Mouse (Mus musculus): ENCODE results near the gene Moxd1. TPM values are rescaled to one million over a fixed set of nuclear protein-coding genes. Genes with fewer than 3 reads are reported as not detected.

Moxd1 gene
- polyA plus RNA-seq, 1 experiment from 2014 or later = 17.2 TPM

Other genes starting within 250 kb of the Moxd1 start
- gene Taar6, start 237.9 kb upstream of the Moxd1 start, polyA plus RNA-seq (2014; fragmentation: Nextera tagmentation; extraction: Ambion mirVana) = not detected in 2 replicates
- gene Taar7a, start 230.0 kb upstream of the Moxd1 start, polyA plus RNA-seq (2014; fragmentation: Nextera tagmentation; extraction: Ambion mirVana) = not detected in 2 replicates
- not detected in 2 replicates for gene Taar7b, start 223.6 kb upstream of the Moxd1 start, polyA plus RNA-seq (2014; fragmentation: Nextera tagmentation; extraction: Ambion mirVana)
- 0.20 TPM in 1 of 2 replicates, not detected in the other for gene Taar7d, start 196.3 kb upstream of the Moxd1 start, polyA plus RNA-seq (2014; fragmentation: Nextera tagmentation; extraction: Ambion mirVana)
- not detected in 2 replicates for gene Taar7e, start 185.9 kb upstream of the Moxd1 start, polyA plus RNA-seq (2014; fragmentation: Nextera tagmentation; extraction: Ambion mirVana)
- not detected in 2 replicates for gene Taar7f, start 174.0 kb upstream of the Moxd1 start, polyA plus RNA-seq (2014; fragmentation: Nextera tagmentation; extraction: Ambion mirVana)
- gene Taar8a, start 147.0 kb upstream of the Moxd1 start, polyA plus RNA-seq (2014; fragmentation: Nextera tagmentation; extraction: Ambion mirVana) = not detected in 2 replicates
- gene Taar8b, start 131.2 kb upstream of the Moxd1 start, polyA plus RNA-seq (2014; fragmentation: Nextera tagmentation; extraction: Ambion mirVana) = not detected in 2 replicates
- not detected in 2 replicates for gene Taar8c, start 121.6 kb upstream of the Moxd1 start, polyA plus RNA-seq (2014; fragmentation: Nextera tagmentation; extraction: Ambion mirVana)
- gene Taar9, start 114.0 kb upstream of the Moxd1 start, polyA plus RNA-seq (2014; fragmentation: Nextera tagmentation; extraction: Ambion mirVana) = not detected in 2 replicates
- gene Stx7, start 74.2 kb upstream of the Moxd1 start, polyA plus RNA-seq (2014; fragmentation: Nextera tagmentation; extraction: Ambion mirVana) = 76.4 and 79.4 TPM in 2 replicates